Comparison of ENCODE assay signal across 11 mouse cellular contexts in genomic region chr7:49347338-49348272, GRCm38 (mm10).
DNase-seq lines count a peak whose midpoint lies in the region; TF ChIP-seq lines count a peak whose summit lies in the region.
"Had no signal": no experiment of that assay in that cellular context is flagged by ENCODE, and none has a peak within 500 bp of the region (broad histone marks: within the 10 kb centered on the region; RNA-seq: fewer than 3 reads in every experiment).

No protein-coding gene starts in this region.

- H3K4me3 ChIP-seq in layer of hippocampus, adult 2 months = no peak overlapping the region
- H3K4me3 ChIP-seq: erythroblast, embryonic 14.5 days; kidney, embryonic 15.5 days had no signal

- H3K27ac ChIP-seq in layer of hippocampus, adult 2 months = peak overlapping the region; percentile 55; the same call in 1 of the 2 replicates
- H3K27ac ChIP-seq: kidney, embryonic 15.5 days had no signal

- no peak for TF ChIP-seq CTCF in layer of hippocampus, adult 2 months (conservative IDR thresholded peaks at IDR 0.05)

- no peak for DNase-seq in layer of hippocampus, adult 2 months (ENCODE audit: low spot score in 2 of 2)
- DNase-seq in layer of hippocampus, postnatal 25 days (ENCODE audit: extremely low spot score in 1 of 2, low spot score in 1 of 2) = no peak
- DNase-seq in R1 (ENCODE audit: low read depth, low spot score) = peak; percentile 93
- peak; percentile 62 to 65 for DNase-seq in cerebellum, adult 18-20 months
- peak; percentile 21 for DNase-seq in lung, postnatal 10 days
- DNase-seq in urinary bladder, postnatal 36 days (ENCODE audit: low spot score in 2 of 2) = no peak
- no peak for DNase-seq in embryo, embryonic 11 days
- DNase-seq: layer of hippocampus, postnatal 36 days; spleen, adult 18-20 months had no signal

Comparison
In these comparisons a context has a peak if more than half of its experiments do, and no peak if none do; other contexts are left out.
1. DNase-seq: peak in R1 (single experiment), cerebellum, adult 18-20 months (2 of 2) and lung, postnatal 10 days (single experiment); none in layer of hippocampus, adult 2 months (0 of 2), layer of hippocampus, postnatal 25 days (0 of 2), urinary bladder, postnatal 36 days (0 of 2) and embryo, embryonic 11 days (single experiment).